Mouse (Mus musculus) embryonic facial prominence, embryonic 12.5 days (tissue): ENCODE data around the gene Fam228a. TPM values are rescaled to one million over a fixed set of nuclear protein-coding genes. Genes with fewer than 3 reads are reported as not detected.
"Not testable (repeated sequence)": the region's sequence is repeated elsewhere in the genome, so short reads cannot be mapped to it uniquely, and the experiment has no call there.

ENCODE experiments used
- ATAC-seq: fragments of 200-750 bp; cut with Nextera tagmentation; 2 replicates; pipeline ENCODE4 v1.8.0; 2017; ENCODE audit not compliant: insufficient number of reproducible peaks, insufficient read depth, low FRiP score, low TSS enrichment
- H3K27ac ChIP-seq: fragments of 300-500 bp; sonication (generic); 2 replicates; pipeline ENCODE4 v1.5.1; 2016; ENCODE audit warnings: mild to moderate bottlenecking
- H3K27me3 ChIP-seq: fragments of 300-500 bp; sonication (generic); 2 replicates; pipeline ENCODE4 v1.6.1; 2016; ENCODE audit warnings: mild to moderate bottlenecking, moderate library complexity
- H3K36me3 ChIP-seq: fragments of 300-500 bp; sonication (generic); 2 replicates; pipeline ENCODE4 v1.6.1; 2016; ENCODE audit warnings: mild to moderate bottlenecking
- H3K4me1 ChIP-seq: fragments of 300-500 bp; sonication (generic); 2 replicates; pipeline ENCODE4 v1.6.1; 2016
- H3K4me2 ChIP-seq: fragments of 300-500 bp; sonication (generic); replicated peaks from 2 replicates; pipeline ENCODE4 v1.6.1; 2016; ENCODE audit warnings: mild to moderate bottlenecking, moderate library complexity
- H3K4me3 ChIP-seq: fragments of 300-500 bp; sonication (generic); 2 replicates; pipeline ENCODE4 v1.5.1; 2016; ENCODE audit warnings: mild to moderate bottlenecking
- H3K9ac ChIP-seq: fragments of 300-500 bp; sonication (generic); 2 replicates; pipeline ENCODE4 v1.6.1; 2016; ENCODE audit warnings: mild to moderate bottlenecking, moderate library complexity
- H3K9me3 ChIP-seq: fragments of 300-500 bp; sonication (generic); 2 replicates; pipeline ENCODE4 v1.6.1; 2016; ENCODE audit warnings: mild to moderate bottlenecking, moderate library complexity
- WGBS: fragments of 180-500 bp; shearing (Covaris S2); methylation state at CpG from one replicate; pipeline ENCODE4 v1.1.7; 2016; 5-methylcytosine and 5-hydroxymethylcytosine counted together
- polyA plus RNA-seq: library from polyadenylated mRNA; unstranded; fragments of >200 nt; fragmentation: Nextera tagmentation; extraction: Ambion mirVana; gene quantifications from 2 replicates; pipeline ENCODE4 v1.2.1, GENCODE M21; 2016

The Fam228a gene
- polyA plus RNA-seq, 1 experiment from 2014 or later: 0.47 TPM

GRCm38 (mm10) chr12:4713361-4713760, 24.9 kb downstream of the Fam228a start:
- Histone ChIP-seq H3K9me3 (no peaks in the 10 kb centered on the region), H3K27me3 (no peaks in the 10 kb centered on the region), H3K4me2 (no peak overlapping the region), H3K4me1 (no peaks in the 10 kb centered on the region), H3K27ac (no peak overlapping the region), H3K9ac (no peak overlapping the region), H3K36me3 (peaks cover 19% of the 10 kb centered on the region), H3K4me3 (no peak overlapping the region)
- 68% methylated on average over 4 of the region's 4 CpGs for WGBS
- no peak for ATAC-seq

- Histone ChIP-seq H3K9ac (no peak overlapping the region), H3K4me2 (no peak overlapping the region), H3K27me3 (no peaks in the 10 kb centered on the region), H3K9me3 (no peaks in the 10 kb centered on the region), H3K4me1 (no peaks in the 10 kb centered on the region), H3K27ac (no peak overlapping the region), H3K4me3 (no peak overlapping the region), H3K36me3 (peaks cover 28% of the 10 kb centered on the region)
- ATAC-seq: no peak
- WGBS: 88% methylated on average over 7 of the region's 7 CpGs
Measured at GRCm38 (mm10) chr12:4709926-4710325, 28.3 kb downstream of the Fam228a start.

GRCm38 (mm10) chr12:4708881-4709604, 29.2 kb downstream of the Fam228a start:
- Histone ChIP-seq H3K36me3 (peaks cover 28% of the 10 kb centered on the region), H3K4me2 (no peak overlapping the region), H3K27me3 (no peaks in the 10 kb centered on the region), H3K9me3 (no peaks in the 10 kb centered on the region), H3K4me1 (no peaks in the 10 kb centered on the region), H3K27ac (no peak overlapping the region), H3K9ac (no peak overlapping the region), H3K4me3 (no peak overlapping the region)
- ATAC-seq: no peak; the same call in 1 of the 2 replicates
- 82% methylated on average over 8 of the region's 8 CpGs for WGBS

- no peak overlapping the region for H3K4me2 ChIP-seq
- no peaks in the 10 kb centered on the region for H3K9me3 ChIP-seq
- no peak overlapping the region for H3K9ac ChIP-seq
- H3K27ac ChIP-seq: no peak overlapping the region
- WGBS: 84% methylated on average over 4 of the region's 4 CpGs
- H3K4me1 ChIP-seq: no peaks in the 10 kb centered on the region
- no peak overlapping the region for H3K4me3 ChIP-seq
- no peak for ATAC-seq
- H3K27me3 ChIP-seq: no peaks in the 10 kb centered on the region
- peaks cover 28% of the 10 kb centered on the region for H3K36me3 ChIP-seq
Measured at GRCm38 (mm10) chr12:4708296-4708695, 29.9 kb downstream of the Fam228a start.

GRCm38 (mm10) chr12:4707488-4708017, 30.7 kb downstream of the Fam228a start:
- ATAC-seq: no peak
- 87% methylated on average over 14 of the region's 14 CpGs for WGBS
- no peaks in the 10 kb centered on the region for H3K4me1 ChIP-seq

GRCm38 (mm10) chr12:4706901-4707300, 31.3 kb downstream of the Fam228a start:
- H3K9ac ChIP-seq: no peak overlapping the region
- H3K36me3 ChIP-seq: peaks cover 20% of the 10 kb centered on the region
- no peaks in the 10 kb centered on the region for H3K4me1 ChIP-seq
- no peak for ATAC-seq
- no peak overlapping the region for H3K27ac ChIP-seq
- 85% methylated on average over 10 of the region's 10 CpGs for WGBS
- no peak overlapping the region for H3K4me3 ChIP-seq
- H3K4me2 ChIP-seq: no peak overlapping the region
- H3K9me3 ChIP-seq: no peaks in the 10 kb centered on the region
- no peaks in the 10 kb centered on the region for H3K27me3 ChIP-seq

More at GRCm38 (mm10) chr12:4707488-4708017, 30.7 kb downstream of the Fam228a start:
- no peak overlapping the region for H3K27ac ChIP-seq
- no peaks in the 10 kb centered on the region for H3K9me3 ChIP-seq
- H3K4me2 ChIP-seq: no peak overlapping the region
- H3K4me3 ChIP-seq: no peak overlapping the region
- peaks cover 26% of the 10 kb centered on the region for H3K36me3 ChIP-seq
- H3K9ac ChIP-seq: no peak overlapping the region
- no peaks in the 10 kb centered on the region for H3K27me3 ChIP-seq

GRCm38 (mm10) chr12:4706175-4706574, 32.1 kb downstream of the Fam228a start:
- Histone ChIP-seq H3K27ac (no peak overlapping the region), H3K4me1 (no peaks in the 10 kb centered on the region), H3K9ac (no peak overlapping the region), H3K36me3 (peaks cover 21% of the 10 kb centered on the region), H3K9me3 (no peaks in the 10 kb centered on the region), H3K27me3 (no peaks in the 10 kb centered on the region), H3K4me2 (no peak overlapping the region), H3K4me3 (no peak overlapping the region)
- WGBS: 93% methylated on average over 5 of the region's 5 CpGs
- no peak for ATAC-seq

- H3K4me2 ChIP-seq, H3K9ac ChIP-seq, H3K4me1 ChIP-seq, ATAC-seq, H3K4me3 ChIP-seq, H3K9me3 ChIP-seq, H3K27ac ChIP-seq, H3K27me3 ChIP-seq: not testable (repeated sequence)
- H3K36me3 ChIP-seq: peaks cover 25% of the 10 kb centered on the region
- 76% methylated on average over 6 of the region's 6 CpGs for WGBS
Measured at GRCm38 (mm10) chr12:4705626-4706025, 32.6 kb downstream of the Fam228a start.

GRCm38 (mm10) chr12:4694534-4694933, 43.7 kb downstream of the Fam228a start:
- H3K9ac ChIP-seq: no peak overlapping the region
- ATAC-seq: no peak
- H3K27me3 ChIP-seq: no peaks in the 10 kb centered on the region
- no peak overlapping the region for H3K27ac ChIP-seq
- H3K9me3 ChIP-seq: no peaks in the 10 kb centered on the region
- H3K4me1 ChIP-seq: no peaks in the 10 kb centered on the region
- H3K4me3 ChIP-seq: no peak overlapping the region
- no peak overlapping the region for H3K4me2 ChIP-seq
- H3K36me3 ChIP-seq: no peaks in the 10 kb centered on the region
- WGBS: 85% methylated on average over 1 of the region's 1 CpGs

- no peaks in the 10 kb centered on the region for H3K27me3 ChIP-seq
- ATAC-seq: no peak
- H3K9ac ChIP-seq: no peak overlapping the region
- no peaks in the 10 kb centered on the region for H3K4me1 ChIP-seq
- no peaks in the 10 kb centered on the region for H3K36me3 ChIP-seq
- no peak overlapping the region for H3K27ac ChIP-seq
- no peak overlapping the region for H3K4me3 ChIP-seq
- WGBS: 76% methylated on average over 3 of the region's 3 CpGs
- H3K4me2 ChIP-seq: no peak overlapping the region
- no peaks in the 10 kb centered on the region for H3K9me3 ChIP-seq
Measured at GRCm38 (mm10) chr12:4691193-4691592, 47.0 kb downstream of the Fam228a start.

- Histone ChIP-seq H3K4me2 (no peak overlapping the region), H3K4me1 (no peaks in the 10 kb centered on the region), H3K27ac (no peak overlapping the region), H3K4me3 (no peak overlapping the region), H3K9ac (no peak overlapping the region), H3K9me3 (no peaks in the 10 kb centered on the region), H3K27me3 (no peaks in the 10 kb centered on the region), H3K36me3 (no peaks in the 10 kb centered on the region)
- no peak for ATAC-seq
- 85% methylated on average over 14 of the region's 14 CpGs for WGBS
Measured at GRCm38 (mm10) chr12:4689341-4689740, 48.9 kb downstream of the Fam228a start.

GRCm38 (mm10) chr12:4688386-4688785, 49.8 kb downstream of the Fam228a start:
- 82% methylated on average over 2 of the region's 2 CpGs for WGBS
- Histone ChIP-seq H3K9ac (no peak overlapping the region), H3K27ac (no peak overlapping the region), H3K9me3 (no peaks in the 10 kb centered on the region), H3K4me2 (no peak overlapping the region), H3K4me1 (no peaks in the 10 kb centered on the region), H3K4me3 (no peak overlapping the region), H3K36me3 (no peaks in the 10 kb centered on the region), H3K27me3 (no peaks in the 10 kb centered on the region)
- ATAC-seq: no peak
